Mouse (Mus musculus) cerebellum, adult 9-11 months (tissue): ENCODE results near the gene Arrdc3.

Experiments used
- DNase-seq: peaks from one replicate; pipeline ENCODE4 v3.0.0; 2022

The Arrdc3 gene

GRCm38 (mm10) chr13:80921593-80922327, 38.6 kb downstream of the Arrdc3 start:
- DNase-seq: no peak

DNA sequence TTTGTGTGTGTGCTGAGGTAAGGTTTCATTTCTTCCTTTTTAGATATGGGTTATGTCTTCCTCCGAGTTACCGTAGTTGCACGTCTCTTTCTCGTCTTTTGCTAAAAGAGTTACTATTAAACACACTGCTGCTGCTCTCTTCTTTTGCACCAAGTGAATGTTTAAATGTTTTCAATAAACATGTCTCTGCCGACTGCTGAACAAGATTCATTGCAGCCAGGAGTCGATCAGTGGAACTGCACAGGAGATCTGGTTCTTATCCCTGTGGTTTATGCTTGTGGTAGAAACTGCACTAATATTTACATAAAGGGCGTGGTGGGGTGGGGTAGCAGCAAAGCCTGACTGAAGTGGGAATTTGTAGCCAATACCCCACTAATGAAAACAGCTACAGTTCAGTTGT, 45.0 kb downstream of the Arrdc3 start:
- DNase-seq: no peak

DNA sequence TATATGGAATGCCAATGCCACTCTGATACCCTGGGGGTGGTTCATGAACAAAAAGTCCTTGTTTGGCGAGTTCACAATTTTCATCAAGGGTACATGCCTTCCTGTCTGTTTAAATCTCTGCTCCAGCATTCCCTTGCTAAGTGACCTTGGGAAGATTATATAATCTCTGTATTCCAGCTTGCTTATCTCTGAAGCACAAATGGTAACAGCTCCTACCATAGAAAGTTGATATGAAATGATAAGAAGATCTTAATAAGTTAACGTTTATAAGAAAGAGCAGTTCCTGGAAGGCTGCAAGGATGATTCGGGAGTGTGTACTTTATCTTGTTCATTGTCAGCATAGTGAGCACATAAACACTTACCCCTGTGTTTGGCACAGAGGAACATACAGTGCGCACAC, 46.8 kb downstream of the Arrdc3 start:
- no peak for DNase-seq

DNA sequence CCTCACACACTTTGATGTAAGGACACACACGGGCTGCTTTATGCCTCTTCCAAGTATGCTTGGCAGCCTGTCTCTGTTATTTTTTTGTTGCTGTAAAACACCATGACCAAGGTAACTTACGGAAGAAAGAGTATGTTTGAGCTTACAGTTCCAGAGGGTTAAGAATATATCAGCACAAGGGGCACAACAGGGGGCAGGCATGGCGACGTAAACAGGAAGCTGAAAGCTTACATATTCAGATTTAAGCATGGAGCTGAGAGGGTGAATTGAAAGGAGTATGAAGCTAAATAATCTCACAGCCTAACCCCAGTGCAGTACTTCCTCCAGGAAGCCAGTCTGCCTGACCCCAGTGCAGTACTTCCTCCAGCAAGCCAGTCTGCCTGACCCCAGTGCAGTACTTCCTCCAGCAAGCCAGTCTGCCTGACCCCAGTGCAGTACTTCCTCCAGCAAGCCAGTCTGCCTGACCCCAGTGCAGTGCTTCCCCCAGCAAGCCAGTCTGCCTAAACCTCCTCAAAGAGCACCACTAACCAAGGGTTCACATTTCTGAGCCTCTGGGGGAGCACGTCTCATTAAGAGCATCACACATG, 49.7 kb downstream of the Arrdc3 start:
- no peak for DNase-seq

GRCm38 (mm10) chr13:80936426-80936825, 53.2 kb downstream of the Arrdc3 start:
- DNase-seq: no peak

GRCm38 (mm10) chr13:80939228-80939627, 56.0 kb downstream of the Arrdc3 start:
- no peak for DNase-seq

DNA sequence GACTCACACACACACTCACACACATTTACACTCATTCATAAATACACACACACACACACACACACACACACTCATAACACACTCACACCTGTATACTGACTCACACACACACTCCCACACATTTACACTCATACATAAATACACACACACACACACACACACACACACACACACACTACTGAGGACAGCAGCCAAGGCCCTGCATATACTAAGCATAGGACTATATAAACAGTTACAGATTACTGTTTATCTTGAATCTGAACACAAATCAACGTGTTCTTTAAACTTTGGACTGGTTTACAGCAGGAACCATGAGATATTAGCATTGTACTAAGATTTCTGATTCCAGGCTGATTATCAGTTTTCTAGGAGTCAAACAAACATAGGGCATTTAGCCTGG, 56.7 kb downstream of the Arrdc3 start:
- DNase-seq: no peak

DNA sequence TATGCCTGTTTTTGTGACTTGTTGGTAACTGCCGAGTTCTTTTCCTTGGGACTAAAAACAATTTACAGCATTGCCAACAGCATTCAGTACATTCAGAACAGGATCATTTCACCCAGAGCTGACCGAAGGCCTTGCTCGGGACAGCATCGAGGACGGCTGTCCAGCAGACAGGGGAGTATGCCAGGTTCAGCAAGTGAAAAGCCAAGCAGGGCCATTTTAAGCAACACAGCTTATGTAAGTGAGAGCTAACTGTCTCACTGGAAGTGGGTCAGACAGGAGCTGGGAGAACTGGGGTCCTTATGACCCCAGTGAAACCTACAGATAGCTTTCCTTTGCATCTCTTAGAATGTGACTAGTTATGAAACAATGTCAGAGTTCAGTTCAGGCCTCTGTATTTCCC, 57.2 kb downstream of the Arrdc3 start:
- DNase-seq: no peak

- no peak for DNase-seq
These were observed 57.9 kb downstream of the Arrdc3 start for GRCm38 (mm10) chr13:80940860-80941630.

GRCm38 (mm10) chr13:80944532-80944931, 61.3 kb downstream of the Arrdc3 start:
- DNase-seq: no peak
